ENCODE assay signal across 15 mouse cellular contexts in genomic region chr9:66199657-66200410, GRCm38 (mm10). TPM values are rescaled to one million over a fixed set of nuclear protein-coding genes. Genes with fewer than 3 reads are reported as not detected.
DNase-seq lines count a peak whose midpoint lies in the region; ATAC-seq and TF ChIP-seq lines count a peak whose summit lies in the region.
"Had no signal": no experiment of that assay in that cellular context is flagged by ENCODE, and none has a peak within 500 bp of the region (broad histone marks: within the 10 kb centered on the region; RNA-seq: fewer than 3 reads in every experiment).

No protein-coding gene starts in this region.

- no peak for ATAC-seq in hindbrain, postnatal 0 days
- ATAC-seq: forebrain, embryonic 13.5 days had no signal

- H3K9ac ChIP-seq in hindbrain, postnatal 0 days (replicated peaks; ENCODE audit: low read length) = no peak overlapping the region
- H3K9ac ChIP-seq: embryonic facial prominence, embryonic 12.5 days; forebrain, embryonic 13.5 days; limb, embryonic 12.5 days had no signal

- no peaks in the 10 kb centered on the region for H3K27me3 ChIP-seq in hindbrain, postnatal 0 days (ENCODE audit: insufficient read depth, low read length)
- H3K27me3 ChIP-seq: embryonic facial prominence, embryonic 12.5 days; forebrain, embryonic 13.5 days; limb, embryonic 12.5 days had no signal

- 75% methylated on average over 14 of the region's 14 CpGs for WGBS in hindbrain, postnatal 0 days

- no peak overlapping the region for H3K4me3 ChIP-seq in hindbrain, postnatal 0 days (ENCODE audit: low read length)
- H3K4me3 ChIP-seq: embryonic facial prominence, embryonic 12.5 days; forebrain, embryonic 13.5 days; heart, embryonic 10.5 days; limb, embryonic 12.5 days; midbrain, embryonic 10.5 days had no signal

- peak; percentile 22 to 51 for DNase-seq in spleen, postnatal 10 days (ENCODE audit: low spot score in 2 of 2)
- no peak for DNase-seq in spleen, postnatal 14 days (ENCODE audit: low spot score in 2 of 2)
- peak; percentile 76 for DNase-seq in kidney, adult 18-20 months
- peak; percentile 79 to 92 for DNase-seq in kidney, postnatal 25 days
- peak; percentile 58 for DNase-seq in yolk sac, embryonic 10.5 days (ENCODE audit: low spot score)
- no peak for DNase-seq in neural tube, embryonic 10.5 days (ENCODE audit: extremely low spot score, low spot score)
- no peak for DNase-seq in hindbrain, postnatal 0 days (ENCODE audit: low spot score)
- DNase-seq: adrenal gland, adult 2 months; cerebellum, postnatal 14 days; lung, postnatal 10 days had no signal

- H3K4me2 ChIP-seq in hindbrain, postnatal 0 days (ENCODE audit: low read depth, low read length) = no peak overlapping the region
- H3K4me2 ChIP-seq: embryonic facial prominence, embryonic 12.5 days; forebrain, embryonic 13.5 days; limb, embryonic 12.5 days had no signal

- H3K9me3 ChIP-seq in hindbrain, postnatal 0 days (ENCODE audit: low read length) = no peaks in the 10 kb centered on the region
- H3K9me3 ChIP-seq: embryonic facial prominence, embryonic 12.5 days; forebrain, embryonic 13.5 days; heart, embryonic 10.5 days; limb, embryonic 12.5 days; midbrain, embryonic 10.5 days had no signal

- no peaks in the 10 kb centered on the region for H3K4me1 ChIP-seq in hindbrain, postnatal 0 days (ENCODE audit: insufficient read depth, low read length)
- H3K4me1 ChIP-seq: forebrain, embryonic 13.5 days; limb, embryonic 12.5 days; midbrain, embryonic 10.5 days had no signal

- H3K36me3 ChIP-seq in hindbrain, postnatal 0 days (ENCODE audit: insufficient read depth, low read length) = no peaks in the 10 kb centered on the region
- H3K36me3 ChIP-seq: embryonic facial prominence, embryonic 12.5 days; heart, embryonic 10.5 days; limb, embryonic 12.5 days; midbrain, embryonic 10.5 days had no signal

- no peak overlapping the region for H3K27ac ChIP-seq in hindbrain, postnatal 0 days
- H3K27ac ChIP-seq: embryonic facial prominence, embryonic 12.5 days; forebrain, embryonic 13.5 days; heart, embryonic 10.5 days; limb, embryonic 12.5 days; midbrain, embryonic 10.5 days had no signal

- TF ChIP-seq CTCF in hindbrain, postnatal 0 days (IDR thresholded peaks at IDR 0.05; ENCODE audit: low read depth) = no peak

RNA-seq across cellular contexts. Expression of gene Dapk2, which starts 41.8 kb away (rescaled TPM):
- 0.21 TPM in 1 of 2 replicates, not detected in the other for total RNA-seq in hindbrain, postnatal 0 days (2014; rRNA removed)
- 0.55 and 0.58 TPM in 2 replicates for polyA plus RNA-seq in hindbrain, postnatal 0 days (2015; fragmentation: Nextera tagmentation; extraction: Ambion mirVana)

Comparison
In these comparisons a context has a peak if more than half of its experiments do, and no peak if none do; other contexts are left out.
1. DNase-seq: peak in spleen, postnatal 10 days (2 of 2), kidney, adult 18-20 months (single experiment), kidney, postnatal 25 days (2 of 2) and yolk sac, embryonic 10.5 days (single experiment); none in spleen, postnatal 14 days (0 of 2), neural tube, embryonic 10.5 days (single experiment) and hindbrain, postnatal 0 days (single experiment).